Mouse (Mus musculus) kidney, adult 2 months (tissue): Measurements from ENCODE around the gene Unc13a. TPM values are rescaled to one million over a fixed set of nuclear protein-coding genes. Genes with fewer than 3 reads are reported as not detected.

Source experiments
- DNase-seq: peaks from one replicate; pipeline ENCODE4 v3.0.0; 2021
- H3K27ac ChIP-seq: fragments of 200-500 bp; 2 replicates; pipeline ENCODE4 v1.5.1; 2012; ENCODE audit warnings: low read depth, low read length, control low read depth, inconsistent platforms; ENCODE audit not compliant: insufficient read depth
- H3K27me3 ChIP-seq: fragments of 200-500 bp; replicated peaks from 2 replicates; pipeline ENCODE4 v1.6.1; 2012; ENCODE audit warnings: mild to moderate bottlenecking, moderate library complexity, low read length, inconsistent platforms; ENCODE audit not compliant: control insufficient read depth, insufficient read depth
- H3K36me3 ChIP-seq: fragments of 200-500 bp; 2 replicates; pipeline ENCODE4 v1.6.1; 2012; ENCODE audit warnings: mild to moderate bottlenecking, moderate library complexity, low read length, inconsistent platforms; ENCODE audit not compliant: control insufficient read depth, insufficient read depth
- H3K4me1 ChIP-seq: fragments of 200-500 bp; 2 replicates; pipeline ENCODE4 v1.6.1; 2011; ENCODE audit warnings: low read length; ENCODE audit not compliant: control insufficient read depth, insufficient read depth
- H3K4me3 ChIP-seq: fragments of 200-500 bp; 2 replicates; pipeline ENCODE4 v1.5.1; 2011; ENCODE audit warnings: mild to moderate bottlenecking, low read depth, low read length, control low read depth; ENCODE audit not compliant: insufficient read depth
- CTCF ChIP-seq: fragments of 200-500 bp; conservative IDR thresholded peaks from 2 replicates; pipeline ENCODE4 v1.5.1; 2011; ENCODE audit warnings: low read depth, mild to moderate bottlenecking, control low read depth, low read length, moderate library complexity, mixed read lengths; ENCODE audit not compliant: insufficient read depth, insufficient read length
- POLR2A ChIP-seq: fragments of 200-500 bp; IDR thresholded peaks from one replicate; pipeline ENCODE4 v1.6.1; 2011; ENCODE audit warnings: low read depth, low read length, control low read depth
- WGBS: fragments of 180-500 bp; shearing (Covaris S2); methylation state at CpG from one replicate; pipeline ENCODE4 v1.1.7; 2018; 5-methylcytosine and 5-hydroxymethylcytosine counted together
- polyA plus RNA-seq: library from polyadenylated mRNA; depleted of rRNA; stranded (reverse); fragments of >200 nt; gene quantifications from 2 replicates; pipeline ENCODE4 v1.2.3, GENCODE M21; 2012

Gene Unc13a
- polyA plus RNA-seq, 1 experiment = 2.1 TPM

GRCm38 (mm10) chr8:71594324-71594722 lies 77.2 kb downstream of the Unc13a start:
- TF ChIP-seq CTCF (no peak), POLR2A (no peak)
- Histone ChIP-seq H3K27ac (no peak overlapping the region), H3K36me3 (no peaks in the 10 kb centered on the region), H3K4me1 (peaks cover 10% of the 10 kb centered on the region; the same call in 1 of the 2 replicates), H3K27me3 (no peaks in the 10 kb centered on the region), H3K4me3 (no peak overlapping the region)
- WGBS = 96% methylated on average over 4 of the region's 4 CpGs
- no peak for DNase-seq

- no peaks in the 10 kb centered on the region for H3K36me3 ChIP-seq
- peaks cover 10% of the 10 kb centered on the region; the same call in 1 of the 2 replicates for H3K4me1 ChIP-seq
- no peaks in the 10 kb centered on the region for H3K27me3 ChIP-seq
- TF ChIP-seq POLR2A (no peak), CTCF (no peak)
- no peak overlapping the region for H3K4me3 ChIP-seq
- peak; percentile 29 for DNase-seq
- H3K27ac ChIP-seq = no peak overlapping the region
- 73% methylated on average over 8 of the region's 8 CpGs for WGBS
Measured at GRCm38 (mm10) chr8:71593556-71594323, 77.8 kb downstream of the Unc13a start.

- H3K27ac ChIP-seq = peak overlapping the region; percentile 96
- peak; percentile 89 for DNase-seq
- H3K36me3 ChIP-seq = no peaks in the 10 kb centered on the region
- WGBS = 3% methylated on average over 60 of the region's 60 CpGs
- peak overlapping the region; percentile 68 for H3K4me3 ChIP-seq
- TF ChIP-seq POLR2A = no peak
- no peak for TF ChIP-seq CTCF
- no peaks in the 10 kb centered on the region for H3K27me3 ChIP-seq
- peaks cover 10% of the 10 kb centered on the region; the same call in 1 of the 2 replicates for H3K4me1 ChIP-seq
Measured at GRCm38 (mm10) chr8:71592374-71593170, 79.0 kb downstream of the Unc13a start.

- peak; percentile 98 for DNase-seq
- peaks cover 10% of the 10 kb centered on the region; the same call in 1 of the 2 replicates for H3K4me1 ChIP-seq
- TF ChIP-seq CTCF (no peak), POLR2A (peak; percentile 74)
- no peaks in the 10 kb centered on the region for H3K27me3 ChIP-seq
- H3K4me3 ChIP-seq = peak within 1 kb of the TSS; percentile 68
- under 1% methylated on average over 71 of the region's 71 CpGs for whole genome bisulfite sequencing
- peak within 1 kb of the TSS; percentile 96 for H3K27ac ChIP-seq
- no peaks in the 10 kb centered on the region for H3K36me3 ChIP-seq
Measured at GRCm38 (mm10) chr8:71591471-71592373, 79.8 kb downstream of the Unc13a start, which contains the start of gene Pgls. TSS of gene Pgls (plus strand) at chr8:71592176.

GRCm38 (mm10) chr8:71591017-71591416 lies 80.5 kb downstream of the Unc13a start:
- no peak for TF ChIP-seq POLR2A
- no peak for TF ChIP-seq CTCF
- H3K4me3 ChIP-seq = peak overlapping the region; percentile 68
- DNase-seq = no peak
- no peaks in the 10 kb centered on the region for H3K36me3 ChIP-seq
- no peaks in the 10 kb centered on the region for H3K27me3 ChIP-seq
- H3K4me1 ChIP-seq = peaks cover 6% of the 10 kb centered on the region; the same call in 1 of the 2 replicates
- H3K27ac ChIP-seq = no peak overlapping the region
- 23% methylated on average over 5 of the region's 5 CpGs for WGBS

GRCm38 (mm10) chr8:71588762-71589161 lies 82.8 kb downstream of the Unc13a start:
- no peak for TF ChIP-seq CTCF
- no peak for TF ChIP-seq POLR2A
- no peaks in the 10 kb centered on the region; the same call in 1 of the 2 replicates for H3K36me3 ChIP-seq
- H3K27ac ChIP-seq = no peak overlapping the region
- H3K4me3 ChIP-seq = no peak overlapping the region
- no peaks in the 10 kb centered on the region for H3K27me3 ChIP-seq
- no peak for DNase-seq
- 78% methylated on average over 3 of the region's 3 CpGs for WGBS
- peaks cover 6% of the 10 kb centered on the region; the same call in 1 of the 2 replicates for H3K4me1 ChIP-seq
